Mouse (Mus musculus) liver, embryonic 16.5 days (tissue): ENCODE data around the gene Pck1. TPM values are rescaled to one million over a fixed set of nuclear protein-coding genes. Genes with fewer than 3 reads are reported as not detected.

ENCODE experiments used
- ATAC-seq: fragments of 200-750 bp; cut with Nextera tagmentation; 2 replicates; pipeline ENCODE4 v1.8.0; 2017; ENCODE audit warnings: low read depth, mild to moderate bottlenecking, moderate number of reproducible peaks, moderate library complexity
- H3K27ac ChIP-seq: fragments of 300-500 bp; sonication (generic); 2 replicates; pipeline ENCODE4 v1.5.1; 2014; ENCODE audit warnings: mild to moderate bottlenecking, low read length
- H3K27me3 ChIP-seq: fragments of 300-500 bp; sonication (generic); 2 replicates; pipeline ENCODE4 v1.6.1; 2014; ENCODE audit warnings: low read depth, low read length, mixed read lengths; ENCODE audit not compliant: control insufficient read depth, insufficient read depth
- H3K36me3 ChIP-seq: fragments of 300-500 bp; sonication (generic); 2 replicates; pipeline ENCODE4 v1.6.1; 2014; ENCODE audit warnings: mild to moderate bottlenecking; ENCODE audit not compliant: control insufficient read depth, insufficient read depth
- H3K4me1 ChIP-seq: fragments of 300-500 bp; sonication (generic); 2 replicates; pipeline ENCODE4 v1.6.1; 2014; ENCODE audit warnings: low read depth, low read length, mixed read lengths; ENCODE audit not compliant: control insufficient read depth
- H3K4me2 ChIP-seq: fragments of 300-500 bp; sonication (generic); 2 replicates; pipeline ENCODE4 v1.6.1; 2014; ENCODE audit warnings: low read depth, low read length, mixed read lengths
- H3K4me3 ChIP-seq: fragments of 300-500 bp; sonication (generic); 2 replicates; pipeline ENCODE4 v1.5.1; 2014; ENCODE audit warnings: low read depth, mild to moderate bottlenecking, low read length
- H3K9ac ChIP-seq: fragments of 300-500 bp; sonication (generic); 2 replicates; pipeline ENCODE4 v1.6.1; 2014; ENCODE audit warnings: low read depth, low read length
- H3K9me3 ChIP-seq: fragments of 300-500 bp; sonication (generic); replicated peaks from 2 replicates; pipeline ENCODE4 v1.6.1; 2016; ENCODE audit warnings: low read length; ENCODE audit not compliant: control insufficient read depth
- WGBS: fragments of 180-500 bp; shearing (Covaris S2); extraction: QIAGEN DNeasy Blood & Tissue Kit; methylation state at CpG from one replicate; pipeline ENCODE4 v1.1.7; 2014; ENCODE audit not compliant: insufficient replicate concordance; 5-methylcytosine and 5-hydroxymethylcytosine counted together
- polyA plus RNA-seq: library from polyadenylated mRNA; unstranded; fragments of >200 nt; fragmentation: Nextera tagmentation; extraction: Ambion mirVana; gene quantifications from 2 replicates; pipeline ENCODE4 v1.2.1, GENCODE M21; 2015

Gene Pck1
- polyA plus RNA-seq, 1 experiment from 2014 or later = 0.80 TPM

DNA sequence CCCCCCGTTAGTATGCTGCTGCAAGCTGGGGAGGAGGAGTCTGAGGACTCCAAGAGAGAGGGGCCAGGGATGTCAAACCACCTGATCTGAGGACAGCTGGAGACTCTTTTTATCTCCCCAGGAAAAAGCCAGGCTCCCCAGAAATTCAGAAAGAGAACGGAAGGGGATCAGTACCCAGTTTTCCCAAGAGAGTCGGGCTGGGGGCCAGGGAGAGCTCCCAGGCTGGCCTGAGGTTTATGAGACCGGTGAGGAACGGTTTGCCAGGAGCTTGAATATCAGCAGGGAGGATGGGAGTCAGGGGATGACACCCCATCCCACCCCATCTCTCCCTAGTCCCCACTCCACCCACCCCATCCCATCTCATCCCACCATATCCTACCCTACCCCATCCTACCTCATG is 28.6 kb downstream of the Pck1 start:
- H3K9ac ChIP-seq = no peak overlapping the region
- no peaks in the 10 kb centered on the region for H3K36me3 ChIP-seq
- WGBS = 41% methylated on average over 4 of the region's 5 CpGs
- no peak overlapping the region for H3K4me2 ChIP-seq
- H3K4me3 ChIP-seq = no peak overlapping the region
- H3K9me3 ChIP-seq = no peaks in the 10 kb centered on the region
- H3K27ac ChIP-seq = no peak overlapping the region
- H3K27me3 ChIP-seq = 0 out of 2 replicates have a peak, but pooled peaks cover 2% of the 10 kb centered on the region
- no peak for ATAC-seq
- no peaks in the 10 kb centered on the region for H3K4me1 ChIP-seq

DNA sequence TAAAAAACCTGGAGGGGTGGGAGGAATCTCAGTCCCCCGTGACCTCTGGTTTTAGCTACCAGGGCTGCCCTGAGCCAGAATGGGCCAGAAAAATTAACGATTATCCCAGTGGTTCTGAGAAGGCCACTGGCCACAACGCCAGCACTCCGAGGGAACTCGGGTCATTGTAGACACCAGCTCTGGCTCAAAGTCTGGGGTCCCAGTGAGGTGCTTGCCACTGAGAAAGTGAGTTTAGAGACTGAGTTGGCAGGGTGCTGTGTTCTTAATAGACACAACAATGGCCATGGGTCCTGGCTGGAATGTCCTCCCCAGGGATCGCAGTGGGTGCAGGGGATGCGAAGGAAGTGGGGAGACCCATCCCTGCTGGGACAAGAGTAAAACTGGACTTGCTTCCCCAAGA is 29.1 kb downstream of the Pck1 start:
- WGBS = 68% methylated on average over 7 of the region's 7 CpGs
- no peak overlapping the region for H3K9ac ChIP-seq
- H3K4me1 ChIP-seq = no peaks in the 10 kb centered on the region
- no peaks in the 10 kb centered on the region for H3K36me3 ChIP-seq
- H3K4me2 ChIP-seq = no peak overlapping the region
- H3K27me3 ChIP-seq = 0 out of 2 replicates have a peak, but pooled peaks cover 2% of the 10 kb centered on the region
- ATAC-seq = no peak
- no peak overlapping the region for H3K4me3 ChIP-seq
- no peak overlapping the region for H3K27ac ChIP-seq
- H3K9me3 ChIP-seq = no peaks in the 10 kb centered on the region

DNA sequence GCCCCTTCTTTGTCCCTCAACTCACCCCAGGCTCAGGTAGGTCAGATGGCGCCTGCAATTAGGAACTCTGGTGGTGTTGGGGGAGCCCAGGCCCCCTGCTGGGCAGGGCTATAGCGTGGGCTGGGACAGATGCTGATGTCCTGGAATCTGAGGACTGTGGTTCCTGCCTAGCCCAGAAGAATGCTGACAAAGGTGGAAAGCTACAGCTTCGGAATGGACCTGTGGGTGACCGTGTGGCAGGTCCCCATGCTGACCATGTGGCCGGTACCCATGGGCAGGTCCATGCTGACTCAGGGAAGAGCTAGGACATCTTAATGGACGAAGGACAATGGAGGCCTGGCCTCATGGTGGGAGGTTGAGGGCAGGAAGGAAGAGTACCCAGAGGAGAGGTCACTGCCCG is 29.9 kb downstream of the Pck1 start:
- no peaks in the 10 kb centered on the region; the same call in 1 of the 2 replicates for H3K4me1 ChIP-seq
- no peaks in the 10 kb centered on the region for H3K9me3 ChIP-seq
- ATAC-seq = no peak
- H3K9ac ChIP-seq = no peak overlapping the region
- no peak overlapping the region for H3K27ac ChIP-seq
- no peak overlapping the region for H3K4me3 ChIP-seq
- H3K36me3 ChIP-seq = no peaks in the 10 kb centered on the region
- WGBS = 50% methylated on average over 7 of the region's 7 CpGs
- H3K27me3 ChIP-seq = 0 out of 2 replicates have a peak, but pooled peaks cover 2% of the 10 kb centered on the region
- H3K4me2 ChIP-seq = no peak overlapping the region

DNA sequence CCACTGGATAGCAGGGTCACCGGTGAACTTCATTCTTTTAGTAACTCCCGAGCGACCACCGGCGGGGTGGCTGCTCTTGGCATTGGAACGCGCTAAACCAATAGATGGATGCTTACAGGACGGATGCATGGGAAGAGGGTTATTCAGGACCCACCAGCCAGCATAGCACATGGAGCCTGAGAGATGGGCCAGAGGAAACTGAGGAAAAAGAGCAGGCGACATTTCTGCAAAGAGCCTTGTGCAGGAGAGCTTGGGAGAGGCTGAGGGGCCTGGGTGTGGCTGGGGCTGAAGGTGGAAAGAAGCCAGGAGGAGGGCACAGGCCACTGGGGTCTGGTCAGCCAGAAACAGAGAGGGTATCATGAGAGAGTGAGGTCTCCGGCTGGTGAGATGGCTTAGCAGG is 30.5 kb downstream of the Pck1 start:
- H3K27ac ChIP-seq = no peak overlapping the region
- H3K9me3 ChIP-seq = no peaks in the 10 kb centered on the region
- no peak overlapping the region for H3K4me2 ChIP-seq
- ATAC-seq = no peak
- H3K4me3 ChIP-seq = no peak overlapping the region
- no peaks in the 10 kb centered on the region for H3K36me3 ChIP-seq
- 72% methylated on average over 10 of the region's 10 CpGs for WGBS
- 0 out of 2 replicates have a peak, but pooled peaks cover 2% of the 10 kb centered on the region for H3K27me3 ChIP-seq
- H3K4me1 ChIP-seq = no peaks in the 10 kb centered on the region; the same call in 1 of the 2 replicates
- no peak overlapping the region for H3K9ac ChIP-seq

DNA sequence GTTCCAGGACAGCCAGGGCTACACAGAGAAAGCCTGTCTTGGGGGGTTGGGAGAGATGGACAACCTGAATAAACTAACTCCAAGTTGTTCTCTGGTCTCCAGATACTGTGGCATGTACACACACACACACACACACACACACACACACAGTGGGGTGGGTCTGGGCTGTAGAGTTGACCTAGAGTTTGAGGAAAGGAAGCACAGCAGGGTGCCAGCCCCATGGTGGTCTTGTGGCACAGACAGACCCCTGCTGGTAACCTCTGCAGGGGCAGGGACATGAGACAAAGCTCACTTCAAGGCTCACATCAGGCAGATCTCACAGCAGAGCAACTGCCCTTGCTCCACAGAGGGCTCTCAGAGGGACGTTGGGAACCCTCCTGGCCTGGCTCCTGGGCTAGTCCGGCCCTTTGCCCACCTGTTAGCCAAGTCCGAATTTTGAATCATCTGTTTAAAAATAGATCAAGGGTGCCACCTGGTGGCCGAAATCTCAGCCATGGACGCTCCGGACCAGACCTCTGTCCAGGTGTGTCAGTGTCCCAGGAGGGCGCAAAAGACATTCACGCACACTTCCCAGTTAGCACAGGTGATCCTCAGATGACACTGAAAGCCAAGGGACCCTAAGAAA is 31.1 kb downstream of the Pck1 start:
- no peaks in the 10 kb centered on the region for H3K9me3 ChIP-seq
- no peaks in the 10 kb centered on the region for H3K36me3 ChIP-seq
- WGBS = 5% methylated on average over 8 of the region's 8 CpGs
- no peak overlapping the region for H3K27ac ChIP-seq
- H3K4me3 ChIP-seq = no peak overlapping the region
- ATAC-seq = peak; percentile 25; the same call in 1 of the 2 replicates
- no peaks in the 10 kb centered on the region; the same call in 1 of the 2 replicates for H3K4me1 ChIP-seq
- no peak overlapping the region for H3K4me2 ChIP-seq
- 0 out of 2 replicates have a peak, but pooled peaks cover 2% of the 10 kb centered on the region for H3K27me3 ChIP-seq
- no peak overlapping the region for H3K9ac ChIP-seq

DNA sequence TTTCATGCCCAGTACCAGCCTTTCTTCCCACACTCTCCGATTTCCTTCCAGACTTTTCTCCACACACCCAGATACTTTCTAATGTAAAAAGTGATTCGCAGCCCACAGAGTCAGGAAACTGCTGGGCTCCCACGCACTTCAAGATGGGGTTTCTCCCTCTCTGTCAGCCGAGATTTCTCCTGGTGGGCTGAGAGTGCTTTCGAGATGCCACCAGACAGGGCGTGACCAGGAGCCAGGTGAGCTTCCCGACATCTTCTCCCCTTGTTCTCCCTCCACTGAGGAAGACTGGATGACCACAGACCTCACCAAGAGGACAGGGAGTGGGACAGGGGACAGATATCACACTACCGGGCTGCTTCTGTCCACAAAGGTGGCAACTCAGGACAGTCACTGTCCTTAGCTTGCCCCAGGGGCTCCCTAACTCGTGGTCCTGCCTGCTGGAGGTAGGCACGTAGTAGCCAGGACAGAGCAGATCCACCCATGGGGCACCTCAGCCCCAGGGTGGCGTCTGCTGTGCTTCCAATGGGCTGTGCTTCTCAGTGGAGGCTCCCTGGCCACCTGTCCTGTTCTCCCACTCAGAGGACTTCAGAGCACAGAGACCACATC is 31.7 kb downstream of the Pck1 start:
- no peaks in the 10 kb centered on the region for H3K9me3 ChIP-seq
- H3K36me3 ChIP-seq = no peaks in the 10 kb centered on the region
- no peak overlapping the region for H3K27ac ChIP-seq
- no peak overlapping the region for H3K4me3 ChIP-seq
- 0 out of 2 replicates have a peak, but pooled peaks cover 2% of the 10 kb centered on the region for H3K27me3 ChIP-seq
- H3K4me1 ChIP-seq = no peaks in the 10 kb centered on the region; the same call in 1 of the 2 replicates
- ATAC-seq = no peak
- H3K4me2 ChIP-seq = no peak overlapping the region
- WGBS = 44% methylated on average over 11 of the region's 11 CpGs
- H3K9ac ChIP-seq = no peak overlapping the region

DNA sequence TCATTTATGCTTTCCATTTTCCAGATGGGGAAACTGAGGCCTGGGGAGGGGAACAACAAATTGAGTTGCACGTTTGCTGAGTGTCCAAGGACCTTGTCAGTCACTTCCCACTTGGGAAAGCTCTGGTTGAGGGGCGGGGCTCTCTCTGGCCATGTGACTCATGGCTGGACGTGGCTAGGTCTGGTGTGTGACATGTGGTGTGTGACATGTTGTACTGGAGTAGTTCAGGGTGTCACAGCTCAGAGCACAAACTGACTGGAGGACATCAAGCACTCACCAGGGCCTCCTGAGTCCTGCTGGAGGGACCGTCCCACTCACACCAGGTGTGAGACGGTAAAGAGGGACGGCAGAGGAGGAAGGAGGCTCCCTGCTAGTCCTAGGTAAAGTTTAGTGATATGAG is 32.4 kb downstream of the Pck1 start:
- H3K27me3 ChIP-seq = 0 out of 2 replicates have a peak, but pooled peaks cover 2% of the 10 kb centered on the region
- ATAC-seq = no peak
- 49% methylated on average over 6 of the region's 6 CpGs for WGBS
- no peak overlapping the region for H3K4me2 ChIP-seq
- H3K9ac ChIP-seq = no peak overlapping the region
- no peak overlapping the region for H3K4me3 ChIP-seq
- no peaks in the 10 kb centered on the region for H3K36me3 ChIP-seq
- H3K27ac ChIP-seq = no peak overlapping the region
- no peaks in the 10 kb centered on the region for H3K9me3 ChIP-seq
- no peaks in the 10 kb centered on the region; the same call in 1 of the 2 replicates for H3K4me1 ChIP-seq

DNA sequence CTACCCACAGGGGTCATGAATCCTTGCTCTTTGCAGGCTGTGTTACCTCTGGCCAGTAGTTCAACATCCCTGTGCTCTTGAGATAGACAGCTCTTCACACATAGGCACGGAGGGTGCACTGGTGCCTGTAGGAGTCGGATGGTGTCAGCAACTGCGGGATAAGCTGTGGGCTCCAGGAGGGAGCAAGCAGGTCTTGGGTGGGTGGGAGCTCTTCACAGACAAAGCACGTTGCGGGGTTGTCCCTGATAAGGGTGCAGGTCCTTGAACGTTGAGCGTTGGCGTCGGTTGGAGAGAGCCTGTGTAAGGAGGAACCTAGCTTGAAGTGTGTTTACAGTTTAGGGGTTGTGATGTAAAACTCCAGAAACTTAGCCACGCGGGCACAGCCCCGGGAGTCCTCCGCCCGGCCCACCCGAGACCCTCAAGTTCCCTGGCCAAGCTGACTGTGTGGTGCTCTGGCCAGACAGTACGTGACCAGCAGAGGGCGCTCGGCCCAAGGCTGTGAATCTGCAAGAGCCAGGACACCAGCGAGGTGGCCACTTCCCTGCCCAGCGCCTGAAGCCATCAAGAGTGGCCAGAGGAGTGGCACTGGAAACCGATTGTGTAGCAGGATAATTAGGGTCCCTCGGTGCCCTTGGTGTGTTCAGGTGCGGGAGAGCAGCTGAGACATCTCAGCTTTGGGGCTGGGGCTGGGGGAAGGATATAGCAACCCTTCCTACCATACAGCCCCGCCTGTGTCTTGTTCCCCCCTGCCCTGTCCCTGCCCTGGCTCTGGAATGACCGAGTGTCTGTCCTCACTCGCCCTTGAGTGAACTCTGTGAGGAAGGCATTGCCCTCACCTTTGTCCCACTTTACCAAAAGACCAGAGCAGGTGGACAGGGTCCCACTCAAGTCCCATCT is 33.4 kb downstream of the Pck1 start:
- Histone ChIP-seq H3K9ac (no peak overlapping the region), H3K27me3 (0 out of 2 replicates have a peak, but pooled peaks cover 2% of the 10 kb centered on the region), H3K9me3 (no peaks in the 10 kb centered on the region), H3K27ac (no peak overlapping the region), H3K36me3 (no peaks in the 10 kb centered on the region), H3K4me3 (no peak overlapping the region), H3K4me2 (no peak overlapping the region), H3K4me1 (no peaks in the 10 kb centered on the region; the same call in 1 of the 2 replicates)
- 0 out of 2 replicates have a peak, but pooled peaks have one; percentile 16 for ATAC-seq
- WGBS = 18% methylated on average over 26 of the region's 26 CpGs
